Mouse (Mus musculus) adrenal gland (tissue): ENCODE results near the gene Cox4i1.

Experiments
- intact Hi-C: fragments of 180-260 bp; cut with DNase I; formaldehyde crosslinking; loops from one replicate; pipeline ENCODE4 v1.15.1; 2025
- long read RNA-seq, 2 experiments: library from polyadenylated mRNA; unstranded; transcript quantifications; one replicate each; pipeline ENCODE4 v2.0.0; 2020; ENCODE audit warnings: borderline replicate concordance in 1 of 2; ENCODE audit not compliant: insufficient replicate concordance in 1 of 2

Cox4i1 gene
- long read RNA-seq, experiment 1, transcript Cox4i1-205 (5 exons, 765 nt): minor isoform, 15 of 1,646 reads
- long read RNA-seq, experiment 1, transcript Cox4i1-201 (5 exons, 745 nt): major isoform, 1,335 of 1,646 reads
- long read RNA-seq, experiment 1, transcript Cox4i1-204 (3 exons, 578 nt): minor isoform, 234 of 1,646 reads
- long read RNA-seq, experiment 1, partial matches to known transcripts: 30 of 1,646 reads
- long read RNA-seq, experiment 1, other reads (novel, unspliced or antisense): 28 of 1,646 reads
- long read RNA-seq, experiment 2, transcript Cox4i1-201 (5 exons, 745 nt): major isoform, 1,188 of 1,304 reads
- long read RNA-seq, experiment 2, transcript Cox4i1-205 (5 exons, 765 nt): minor isoform, 11 of 1,304 reads
- long read RNA-seq, experiment 2, transcript Cox4i1-204 (3 exons, 578 nt): minor isoform, 66 of 1,304 reads
- long read RNA-seq, experiment 2, partial matches to known transcripts: 17 of 1,304 reads
- long read RNA-seq, experiment 2, other reads (novel, unspliced or antisense): 19 of 1,304 reads

- intact Hi-C loops: no loop called here
Observed at GRCm38 (mm10) chr8:120667561-120668373, at the start of gene Cox4i1, which contains the start of gene Gm27021. Gene Cox4i1, plus strand, starts transcription at chr8:120668222. Gene Gm27021, minus strand, starts transcription at chr8:120668079.

GRCm38 (mm10) chr8:120619235-120620180, 48.5 kb upstream of the Cox4i1 start:
- intact Hi-C loops: no loop called here

GRCm38 (mm10) chr8:120620441-120620840, 47.6 kb upstream of the Cox4i1 start:
- intact Hi-C loops: no loop called here

GRCm38 (mm10) chr8:120622161-120622560, 45.9 kb upstream of the Cox4i1 start:
- intact Hi-C loops: no loop called here

GRCm38 (mm10) chr8:120623608-120624007, 44.4 kb upstream of the Cox4i1 start:
- intact Hi-C loops: no loop called here

GRCm38 (mm10) chr8:120626461-120626860, 41.6 kb upstream of the Cox4i1 start:
- intact Hi-C loops: no loop called here

- intact Hi-C loops: no loop called here
Observed at GRCm38 (mm10) chr8:120627298-120627697, 40.7 kb upstream of the Cox4i1 start.

GRCm38 (mm10) chr8:120630031-120630430, 38.0 kb upstream of the Cox4i1 start:
- intact Hi-C loops: no loop called here

- intact Hi-C loops: no loop called here
Observed at GRCm38 (mm10) chr8:120630848-120631247, 37.2 kb upstream of the Cox4i1 start.

GRCm38 (mm10) chr8:120631441-120632375, 36.3 kb upstream of the Cox4i1 start:
- intact Hi-C loops: no loop called here

- intact Hi-C loops: no loop called here
Observed at GRCm38 (mm10) chr8:120632969-120633664, 34.9 kb upstream of the Cox4i1 start.

GRCm38 (mm10) chr8:120633665-120634271, 34.3 kb upstream of the Cox4i1 start:
- intact Hi-C loops: no loop called here

- intact Hi-C loops: no loop called here
Observed at GRCm38 (mm10) chr8:120634329-120634839, 33.6 kb upstream of the Cox4i1 start.

GRCm38 (mm10) chr8:120641245-120641644, 26.8 kb upstream of the Cox4i1 start:
- intact Hi-C loops: no loop called here

- intact Hi-C loops: no loop called here
Observed at GRCm38 (mm10) chr8:120642031-120642662, 25.9 kb upstream of the Cox4i1 start.

GRCm38 (mm10) chr8:120644663-120645062, 23.4 kb upstream of the Cox4i1 start:
- intact Hi-C loops: no loop called here

GRCm38 (mm10) chr8:120647532-120647931, 20.5 kb upstream of the Cox4i1 start, which contains the start of gene 1190005I06Rik:
Gene 1190005I06Rik, minus strand, starts transcription at chr8:120647632.
- intact Hi-C loops: no loop called here
